Mouse (Mus musculus) lung, embryonic 14.5 days (tissue): ENCODE data around the gene Mthfd2. TPM values are rescaled to one million over a fixed set of nuclear protein-coding genes. Genes with fewer than 3 reads are reported as not detected.
A peak's percentile ranks its signal among the peaks of the same experiment; 100 is the strongest.

Experiments used
- ATAC-seq: fragments of 200-750 bp; cut with Nextera tagmentation; 2 replicates; pipeline ENCODE4 v1.8.0; 2017; ENCODE audit warnings: mild to moderate bottlenecking, moderate TSS enrichment, moderate library complexity; ENCODE audit not compliant: insufficient read depth
- DNase-seq: peaks from one replicate; pipeline ENCODE4 v3.0.0-alpha.2; 2015
- H3K27ac ChIP-seq: fragments of 300-500 bp; sonication (generic); 2 replicates; pipeline ENCODE4 v1.5.1; 2014; ENCODE audit warnings: low read depth, mild to moderate bottlenecking, moderate library complexity
- H3K27me3 ChIP-seq: fragments of 300-500 bp; sonication (generic); 2 replicates; pipeline ENCODE4 v1.6.1; 2014; ENCODE audit warnings: low read length, control low read depth; ENCODE audit not compliant: insufficient read depth
- H3K36me3 ChIP-seq: fragments of 300-500 bp; sonication (generic); 2 replicates; pipeline ENCODE4 v1.6.1; 2014; ENCODE audit warnings: control low read depth; ENCODE audit not compliant: insufficient read depth
- H3K4me1 ChIP-seq: fragments of 300-500 bp; sonication (generic); 2 replicates; pipeline ENCODE4 v1.6.1; 2014; ENCODE audit warnings: antibody characterized with exemption, control low read depth; ENCODE audit not compliant: insufficient read depth
- H3K4me2 ChIP-seq: fragments of 300-500 bp; sonication (generic); 2 replicates; pipeline ENCODE4 v1.6.1; 2014; ENCODE audit warnings: mild to moderate bottlenecking
- H3K4me3 ChIP-seq: fragments of 300-500 bp; sonication (generic); 2 replicates; pipeline ENCODE4 v1.5.1; 2014; ENCODE audit warnings: low read depth, low read length
- H3K9ac ChIP-seq: fragments of 300-500 bp; sonication (generic); 2 replicates; pipeline ENCODE4 v1.6.1; 2014
- H3K9me3 ChIP-seq: fragments of 300-500 bp; sonication (generic); 2 replicates; pipeline ENCODE4 v1.6.1; 2016; ENCODE audit warnings: low read depth, low read length, control low read depth
- CTCF ChIP-seq: IDR thresholded peaks from 2 replicates; pipeline ENCODE4 v1.5.1; 2016; ENCODE audit warnings: antibody characterized with exemption, low read depth
- WGBS: fragments of 180-500 bp; shearing (Covaris S2); extraction: QIAGEN DNeasy Blood & Tissue Kit; methylation state at CpG from one replicate; pipeline ENCODE4 v1.1.7; 2014; 5-methylcytosine and 5-hydroxymethylcytosine counted together
- polyA plus RNA-seq: library from polyadenylated mRNA; unstranded; fragments of >200 nt; fragmentation: Nextera tagmentation; extraction: Ambion mirVana; gene quantifications from 2 replicates; pipeline ENCODE4 v1.2.1, GENCODE M21; 2014

Gene Mthfd2
- polyA plus RNA-seq, result 41.6 and 47.3 TPM in 2 replicates

DNA sequence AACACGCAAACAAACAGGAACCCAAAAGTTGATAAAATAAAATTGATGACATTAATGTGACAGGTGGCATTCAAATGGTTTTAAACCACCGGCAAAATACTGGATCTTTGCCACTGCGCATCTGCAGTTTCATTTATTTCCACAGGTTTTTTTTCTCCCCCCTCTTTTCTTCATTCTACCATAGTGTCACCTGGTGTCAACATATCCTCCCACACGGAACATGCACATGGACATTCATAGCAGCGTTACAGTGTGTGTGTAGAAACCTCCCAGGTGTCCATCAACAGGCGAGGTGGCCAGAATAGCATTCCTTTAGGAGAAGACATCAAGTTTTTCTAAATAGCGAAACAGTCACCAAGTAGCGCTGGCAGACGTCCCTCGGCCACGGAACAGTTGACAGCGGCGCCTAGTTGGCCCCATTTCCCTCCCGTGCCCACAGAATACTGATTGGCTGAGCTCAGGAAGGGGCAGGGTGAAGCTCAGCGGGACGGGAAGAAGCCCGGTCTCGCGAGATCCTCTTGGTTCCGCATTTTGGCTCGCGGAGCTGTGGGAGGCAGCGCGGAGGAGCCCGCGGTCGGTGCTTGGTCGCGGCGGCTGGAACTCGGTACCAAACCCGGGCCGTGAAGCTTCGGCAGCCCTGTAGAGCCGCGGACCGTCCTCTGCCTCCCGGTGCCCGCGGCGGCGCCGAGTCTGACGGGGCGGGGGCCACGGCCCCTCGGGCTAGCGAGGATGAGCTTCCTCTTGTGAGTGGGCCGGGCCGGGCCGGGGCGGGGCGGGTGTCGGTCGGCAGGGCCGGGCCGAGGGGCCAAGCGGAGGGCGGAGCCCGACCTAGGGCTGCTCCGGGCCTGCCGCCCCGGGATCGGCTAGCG, at the start of gene Mthfd2, which contains the start of gene Mob1a:
Gene Mthfd2 (minus strand): TSS at position 384 of the 869 bp plus-strand sequence.
Gene Mob1a (plus strand): TSS at position 492 of the 869 bp plus-strand sequence.
- Histone ChIP-seq H3K27ac (peak within 1 kb of the TSS; percentile 92), H3K36me3 (peaks cover 22% of the 10 kb centered on the region; the same call in 1 of the 2 replicates), H3K4me2 (peak within 1 kb of the TSS; percentile 87), H3K9me3 (no peaks in the 10 kb centered on the region), H3K4me3 (peak within 1 kb of the TSS; percentile 79), H3K4me1 (peaks cover 10% of the 10 kb centered on the region), H3K9ac (peak within 1 kb of the TSS; percentile 75), H3K27me3 (no peaks in the 10 kb centered on the region)
- TF ChIP-seq CTCF, result no peak
- 1% methylated on average over 53 of the region's 65 CpGs for WGBS
- peak; percentile 98 for ATAC-seq
- peak; percentile 99 for DNase-seq

GRCm38 (mm10) chr6:83373704-83374300, 48.1 kb upstream of the Mthfd2 start:
- Histone ChIP-seq H3K9ac (no peak overlapping the region), H3K4me3 (no peak overlapping the region), H3K4me2 (no peak overlapping the region), H3K9me3 (no peaks in the 10 kb centered on the region), H3K4me1 (no peaks in the 10 kb centered on the region), H3K27ac (no peak overlapping the region), H3K27me3 (no peaks in the 10 kb centered on the region), H3K36me3 (peaks cover 100% of the 10 kb centered on the region)
- no peak for TF ChIP-seq CTCF
- 79% methylated on average over 9 of the region's 9 CpGs for WGBS
- ATAC-seq (no peak), DNase-seq (no peak)

DNA sequence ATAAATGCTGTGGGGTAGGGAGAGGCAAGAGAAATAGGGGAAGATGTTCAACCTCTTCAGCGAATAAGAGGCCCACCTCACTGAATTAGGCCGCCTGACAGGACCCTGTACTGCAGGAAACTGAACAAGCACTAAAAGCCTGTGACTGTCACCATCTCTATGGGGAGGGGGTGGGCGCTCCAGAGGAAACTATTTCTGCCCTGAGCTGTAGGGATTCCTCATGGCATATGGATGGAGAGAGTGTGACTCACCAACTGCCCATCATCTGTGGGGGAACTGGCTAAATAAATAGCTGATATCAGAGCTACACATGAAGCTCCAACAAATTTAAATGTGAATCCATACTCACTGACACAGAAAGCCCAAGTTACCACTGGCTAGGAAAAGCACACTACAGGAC, 45.6 kb upstream of the Mthfd2 start:
- no peak overlapping the region for H3K9ac ChIP-seq
- H3K4me1 ChIP-seq, result no peaks in the 10 kb centered on the region
- H3K4me2 ChIP-seq, result no peak overlapping the region
- no peak for ATAC-seq
- H3K36me3 ChIP-seq, result peaks cover 99% of the 10 kb centered on the region
- no peak for TF ChIP-seq CTCF
- H3K9me3 ChIP-seq, result no peaks in the 10 kb centered on the region
- H3K4me3 ChIP-seq, result no peak overlapping the region
- H3K27me3 ChIP-seq, result no peaks in the 10 kb centered on the region
- H3K27ac ChIP-seq, result no peak overlapping the region
- WGBS, result 81% methylated on average over 3 of the region's 3 CpGs
- DNase-seq, result no peak

DNA sequence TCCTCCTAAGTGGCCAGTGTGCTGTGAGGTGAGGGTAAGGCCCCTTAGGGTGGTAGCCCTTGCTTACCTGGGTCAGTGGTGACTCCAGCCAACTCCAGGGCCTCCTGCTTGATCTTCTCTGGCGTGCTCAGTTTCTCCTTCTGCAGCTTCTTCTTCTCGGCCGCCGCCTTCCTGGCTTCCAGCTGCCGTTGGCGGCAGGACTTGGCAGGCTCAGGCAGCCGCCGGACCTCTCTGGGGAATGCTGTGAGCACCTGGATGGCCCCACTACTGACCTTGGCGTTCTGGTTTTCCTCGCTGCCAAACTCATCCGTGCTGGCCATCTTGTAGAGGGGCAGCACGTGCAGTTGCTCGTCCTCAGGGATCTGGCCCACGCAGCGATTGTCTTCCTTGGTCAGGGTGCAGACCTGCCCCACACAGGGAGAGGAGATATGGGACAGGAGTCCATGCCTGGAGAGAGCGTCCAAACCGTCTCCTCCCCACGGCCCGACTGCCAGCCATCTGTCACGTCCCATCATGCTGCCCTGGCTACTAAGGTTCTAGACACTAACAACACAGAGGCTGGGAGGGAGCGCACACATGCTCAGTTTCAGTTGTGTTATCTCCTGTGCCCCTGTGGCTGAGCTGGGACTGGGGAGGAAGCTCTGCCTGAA, 44.7 kb upstream of the Mthfd2 start:
- DNase-seq (no peak), ATAC-seq (no peak)
- Histone ChIP-seq H3K4me1 (no peaks in the 10 kb centered on the region), H3K9ac (no peak overlapping the region), H3K9me3 (no peaks in the 10 kb centered on the region), H3K4me3 (no peak overlapping the region), H3K4me2 (no peak overlapping the region), H3K36me3 (peaks cover 97% of the 10 kb centered on the region), H3K27ac (no peak overlapping the region), H3K27me3 (no peaks in the 10 kb centered on the region)
- no peak for TF ChIP-seq CTCF
- 85% methylated on average over 21 of the region's 21 CpGs for WGBS

- no peak overlapping the region for H3K4me2 ChIP-seq
- no peak for TF ChIP-seq CTCF
- DNase-seq (no peak), ATAC-seq (no peak)
- H3K4me3 ChIP-seq, result no peak overlapping the region
- no peak overlapping the region for H3K27ac ChIP-seq
- H3K9me3 ChIP-seq, result no peaks in the 10 kb centered on the region
- WGBS, result 87% methylated on average over 12 of the region's 12 CpGs
- peaks cover 76% of the 10 kb centered on the region for H3K36me3 ChIP-seq
- H3K9ac ChIP-seq, result no peak overlapping the region
- no peaks in the 10 kb centered on the region for H3K4me1 ChIP-seq
- no peaks in the 10 kb centered on the region for H3K27me3 ChIP-seq
These were observed 37.4 kb upstream of the Mthfd2 start for GRCm38 (mm10) chr6:83363075-83363474.

- TF ChIP-seq CTCF, result no peak
- ATAC-seq, result no peak
- no peak overlapping the region for H3K9ac ChIP-seq
- no peak overlapping the region for H3K27ac ChIP-seq
- no peak for DNase-seq
- H3K4me2 ChIP-seq, result no peak overlapping the region
- peaks cover 75% of the 10 kb centered on the region for H3K36me3 ChIP-seq
- no peak overlapping the region for H3K4me3 ChIP-seq
- H3K9me3 ChIP-seq, result no peaks in the 10 kb centered on the region
- no peaks in the 10 kb centered on the region for H3K4me1 ChIP-seq
- H3K27me3 ChIP-seq, result no peaks in the 10 kb centered on the region
- 77% methylated on average over 11 of the region's 11 CpGs for WGBS
These were observed 36.0 kb upstream of the Mthfd2 start for GRCm38 (mm10) chr6:83361523-83362248.
